Mouse (Mus musculus) hindbrain, embryonic 15.5 days (tissue): ENCODE results near the gene Vti1a. TPM values are rescaled to one million over a fixed set of nuclear protein-coding genes. Genes with fewer than 3 reads are reported as not detected.

Source experiments
- ATAC-seq: fragments of 200-750 bp; cut with Nextera tagmentation; 2 replicates; pipeline ENCODE4 v1.8.0; 2017; ENCODE audit warnings: low read depth, moderate number of reproducible peaks, moderate TSS enrichment; ENCODE audit not compliant: low FRiP score
- H3K27ac ChIP-seq: fragments of 300-500 bp; sonication (generic); replicated peaks from 2 replicates; pipeline ENCODE4 v1.5.1; 2015; ENCODE audit warnings: mild to moderate bottlenecking, inconsistent platforms
- H3K27me3 ChIP-seq: fragments of 300-500 bp; sonication (generic); 2 replicates; pipeline ENCODE4 v1.6.1; 2015; ENCODE audit warnings: control low read depth, inconsistent platforms
- H3K36me3 ChIP-seq: fragments of 300-500 bp; sonication (generic); 2 replicates; pipeline ENCODE4 v1.6.1; 2015; ENCODE audit warnings: control low read depth, inconsistent platforms
- H3K4me1 ChIP-seq: fragments of 300-500 bp; sonication (generic); replicated peaks from 2 replicates; pipeline ENCODE4 v1.6.1; 2015; ENCODE audit warnings: control low read depth, inconsistent platforms
- H3K4me2 ChIP-seq: fragments of 300-500 bp; sonication (generic); 2 replicates; pipeline ENCODE4 v1.6.1; 2015; ENCODE audit warnings: moderate library complexity, mild to moderate bottlenecking, inconsistent platforms
- H3K4me3 ChIP-seq: fragments of 300-500 bp; sonication (generic); 2 replicates; pipeline ENCODE4 v1.5.1; 2015; ENCODE audit warnings: mild to moderate bottlenecking, inconsistent platforms
- H3K9ac ChIP-seq: fragments of 300-500 bp; sonication (generic); 2 replicates; pipeline ENCODE4 v1.6.1; 2015; ENCODE audit warnings: inconsistent platforms
- H3K9me3 ChIP-seq: fragments of 300-500 bp; sonication (generic); 2 replicates; pipeline ENCODE4 v1.6.1; 2016; ENCODE audit warnings: control low read depth, inconsistent platforms
- WGBS: fragments of 180-500 bp; shearing (Covaris S2); methylation state at CpG from one replicate; pipeline ENCODE4 v1.1.7; 2015; 5-methylcytosine and 5-hydroxymethylcytosine counted together
- polyA plus RNA-seq: library from polyadenylated mRNA; unstranded; fragments of >200 nt; fragmentation: Nextera tagmentation; extraction: Ambion mirVana; gene quantifications from 2 replicates; pipeline ENCODE4 v1.2.1, GENCODE M21; 2015

Gene Vti1a
- polyA plus RNA-seq, 1 experiment from 2014 or later: 35.6 TPM

GRCm38 (mm10) chr19:55480526-55480925 is 164.4 kb downstream of the Vti1a start:
- WGBS: 77% methylated on average over 5 of the region's 5 CpGs
- Histone ChIP-seq H3K4me2 (no peak overlapping the region), H3K9me3 (no peaks in the 10 kb centered on the region), H3K27ac (no peak overlapping the region), H3K9ac (no peak overlapping the region), H3K4me1 (peaks cover 10% of the 10 kb centered on the region), H3K36me3 (no peaks in the 10 kb centered on the region), H3K27me3 (peaks cover 2% of the 10 kb centered on the region; the same call in 1 of the 2 replicates), H3K4me3 (no peak overlapping the region)
- no peak for ATAC-seq

GRCm38 (mm10) chr19:55481308-55481707 is 165.2 kb downstream of the Vti1a start:
- Histone ChIP-seq H3K9ac (no peak overlapping the region), H3K4me3 (no peak overlapping the region), H3K4me2 (no peak overlapping the region), H3K4me1 (peaks cover 10% of the 10 kb centered on the region), H3K27me3 (peaks cover 2% of the 10 kb centered on the region; the same call in 1 of the 2 replicates), H3K27ac (peak overlapping the region; percentile 42; the same call in 1 of the 2 replicates), H3K9me3 (no peaks in the 10 kb centered on the region), H3K36me3 (no peaks in the 10 kb centered on the region)
- ATAC-seq: no peak
- 13% methylated on average over 5 of the region's 5 CpGs for WGBS

- Histone ChIP-seq H3K27ac (no peak overlapping the region), H3K27me3 (peaks cover 2% of the 10 kb centered on the region; the same call in 1 of the 2 replicates), H3K4me2 (no peak overlapping the region), H3K4me1 (peaks cover 10% of the 10 kb centered on the region), H3K4me3 (no peak overlapping the region), H3K9ac (no peak overlapping the region), H3K36me3 (no peaks in the 10 kb centered on the region), H3K9me3 (no peaks in the 10 kb centered on the region)
- 48% methylated on average over 5 of the region's 5 CpGs for WGBS
- no peak for ATAC-seq
Observed at GRCm38 (mm10) chr19:55483526-55483925, 167.4 kb downstream of the Vti1a start.

- H3K36me3 ChIP-seq: no peaks in the 10 kb centered on the region
- ATAC-seq: no peak
- no peak overlapping the region for H3K27ac ChIP-seq
- H3K4me1 ChIP-seq: peaks cover 10% of the 10 kb centered on the region
- 59% methylated on average over 6 of the region's 6 CpGs for WGBS
- no peaks in the 10 kb centered on the region for H3K9me3 ChIP-seq
- no peak overlapping the region for H3K4me3 ChIP-seq
- no peak overlapping the region for H3K4me2 ChIP-seq
- H3K9ac ChIP-seq: no peak overlapping the region
- H3K27me3 ChIP-seq: peaks cover 2% of the 10 kb centered on the region; the same call in 1 of the 2 replicates
Observed at GRCm38 (mm10) chr19:55484559-55484958, 168.5 kb downstream of the Vti1a start.

GRCm38 (mm10) chr19:55486473-55486872 is 170.4 kb downstream of the Vti1a start:
- ATAC-seq: no peak
- 79% methylated on average over 4 of the region's 4 CpGs for WGBS
- Histone ChIP-seq H3K36me3 (no peaks in the 10 kb centered on the region), H3K27me3 (no peaks in the 10 kb centered on the region), H3K4me1 (peaks cover 5% of the 10 kb centered on the region), H3K4me2 (no peak overlapping the region), H3K9me3 (no peaks in the 10 kb centered on the region), H3K4me3 (no peak overlapping the region), H3K9ac (no peak overlapping the region), H3K27ac (no peak overlapping the region)

- 0 out of 2 replicates have a peak, but pooled peaks cover 2% of the 10 kb centered on the region for H3K27me3 ChIP-seq
- no peak overlapping the region for H3K4me3 ChIP-seq
- no peak overlapping the region for H3K9ac ChIP-seq
- H3K4me1 ChIP-seq: peaks cover 8% of the 10 kb centered on the region; the same call in 1 of the 2 replicates
- H3K9me3 ChIP-seq: no peaks in the 10 kb centered on the region
- WGBS: 30% methylated on average over 15 of the region's 15 CpGs
- no peak overlapping the region for H3K27ac ChIP-seq
- no peak overlapping the region for H3K4me2 ChIP-seq
- H3K36me3 ChIP-seq: no peaks in the 10 kb centered on the region
- no peak for ATAC-seq
Observed at GRCm38 (mm10) chr19:55491126-55492076, 175.3 kb downstream of the Vti1a start.

GRCm38 (mm10) chr19:55496333-55496732 is 180.2 kb downstream of the Vti1a start:
- 35% methylated on average over 9 of the region's 9 CpGs for WGBS

GRCm38 (mm10) chr19:55499179-55499863 is 183.2 kb downstream of the Vti1a start:
- no peaks in the 10 kb centered on the region for H3K27me3 ChIP-seq
- H3K9ac ChIP-seq: no peak overlapping the region
- 75% methylated on average over 18 of the region's 18 CpGs for WGBS
- H3K4me3 ChIP-seq: no peak overlapping the region
- no peak overlapping the region for H3K27ac ChIP-seq
- no peak overlapping the region for H3K4me2 ChIP-seq
- no peaks in the 10 kb centered on the region for H3K9me3 ChIP-seq
- ATAC-seq: no peak
- no peaks in the 10 kb centered on the region for H3K36me3 ChIP-seq
- 0 out of 2 replicates have a peak, but pooled peaks cover 7% of the 10 kb centered on the region for H3K4me1 ChIP-seq

More at GRCm38 (mm10) chr19:55496333-55496732, 180.2 kb downstream of the Vti1a start:
- H3K27ac ChIP-seq: no peak overlapping the region
- no peaks in the 10 kb centered on the region for H3K9me3 ChIP-seq
- no peaks in the 10 kb centered on the region for H3K36me3 ChIP-seq
- H3K4me1 ChIP-seq: peaks cover 11% of the 10 kb centered on the region; the same call in 1 of the 2 replicates
- 0 out of 2 replicates have a peak, but pooled peaks cover 2% of the 10 kb centered on the region for H3K27me3 ChIP-seq
- no peak overlapping the region for H3K4me3 ChIP-seq
- no peak for ATAC-seq
- no peak overlapping the region for H3K4me2 ChIP-seq
- H3K9ac ChIP-seq: no peak overlapping the region

GRCm38 (mm10) chr19:55501985-55502384 is 185.9 kb downstream of the Vti1a start:
- H3K9me3 ChIP-seq: no peaks in the 10 kb centered on the region
- 54% methylated on average over 4 of the region's 4 CpGs for WGBS

GRCm38 (mm10) chr19:55503771-55504170 is 187.7 kb downstream of the Vti1a start:
- H3K36me3 ChIP-seq: no peaks in the 10 kb centered on the region
- no peaks in the 10 kb centered on the region for H3K9me3 ChIP-seq
- H3K4me1 ChIP-seq: no peaks in the 10 kb centered on the region
- 72% methylated on average over 4 of the region's 4 CpGs for whole genome bisulfite sequencing
- no peak overlapping the region for H3K4me2 ChIP-seq
- no peaks in the 10 kb centered on the region for H3K27me3 ChIP-seq
- no peak overlapping the region for H3K9ac ChIP-seq
- H3K4me3 ChIP-seq: no peak overlapping the region
- ATAC-seq: no peak
- H3K27ac ChIP-seq: no peak overlapping the region

More at GRCm38 (mm10) chr19:55501985-55502384, 185.9 kb downstream of the Vti1a start:
- no peaks in the 10 kb centered on the region for H3K4me1 ChIP-seq
- no peaks in the 10 kb centered on the region for H3K36me3 ChIP-seq
- no peak overlapping the region for H3K4me3 ChIP-seq
- no peak overlapping the region for H3K4me2 ChIP-seq
- no peak overlapping the region for H3K27ac ChIP-seq
- H3K27me3 ChIP-seq: no peaks in the 10 kb centered on the region
- H3K9ac ChIP-seq: no peak overlapping the region
- ATAC-seq: no peak

- no peaks in the 10 kb centered on the region for H3K36me3 ChIP-seq
- no peaks in the 10 kb centered on the region for H3K4me1 ChIP-seq
- H3K27ac ChIP-seq: no peak overlapping the region
- no peaks in the 10 kb centered on the region for H3K9me3 ChIP-seq
- no peaks in the 10 kb centered on the region for H3K27me3 ChIP-seq
- no peak for ATAC-seq
- 83% methylated on average over 16 of the region's 16 CpGs for WGBS
- no peak overlapping the region for H3K4me2 ChIP-seq
- H3K4me3 ChIP-seq: no peak overlapping the region
- no peak overlapping the region for H3K9ac ChIP-seq
Observed at GRCm38 (mm10) chr19:55507748-55508147, 191.7 kb downstream of the Vti1a start.

- Histone ChIP-seq H3K9ac (no peak overlapping the region), H3K4me2 (no peak overlapping the region), H3K27me3 (no peaks in the 10 kb centered on the region), H3K4me1 (no peaks in the 10 kb centered on the region), H3K36me3 (no peaks in the 10 kb centered on the region), H3K9me3 (no peaks in the 10 kb centered on the region), H3K4me3 (no peak overlapping the region), H3K27ac (no peak overlapping the region)
- WGBS: 89% methylated on average over 4 of the region's 4 CpGs
- ATAC-seq: no peak
Observed at GRCm38 (mm10) chr19:55508239-55508638, 192.1 kb downstream of the Vti1a start.
